Mouse (Mus musculus) CH12.LX (cell line): ENCODE measurements around the gene Bmp8b. TPM values are rescaled to one million over a fixed set of nuclear protein-coding genes. Genes with fewer than 3 reads are reported as not detected.
A peak's percentile ranks its signal among the peaks of the same experiment; 100 is the strongest.

Source experiments
- DNase-seq: peaks from one replicate; pipeline ENCODE4 v3.0.0-alpha.2; 2013; ENCODE audit errors: extremely low read depth
- H3K27ac ChIP-seq: 2 replicates; pipeline ENCODE4 v1.5.1; 2012; ENCODE audit warnings: low read depth, mild to moderate bottlenecking, control low read depth, moderate library complexity; ENCODE audit not compliant: insufficient read depth
- H3K27me3 ChIP-seq: replicated peaks from 2 replicates; pipeline ENCODE3; 2012; ENCODE audit warnings: inconsistent platforms
- H3K36me3 ChIP-seq, 2 experiments: replicated peaks in 1 of 2; 2 replicates each; pipeline versions ENCODE3 to v1.6.1; 2012; ENCODE audit warnings: inconsistent platforms in 1 of 2, low read length in 1 of 2, mild to moderate bottlenecking in 1 of 2, mixed read lengths in 1 of 2, moderate library complexity in 1 of 2; ENCODE audit not compliant: control insufficient read depth in 1 of 2, insufficient read depth in 1 of 2
- H3K4me1 ChIP-seq, 2 experiments: 2 replicates each; pipeline ENCODE4 v1.6.1; 2012; ENCODE audit warnings: inconsistent platforms in 1 of 2, moderate library complexity in 1 of 2; ENCODE audit not compliant: insufficient read depth in 2 of 2, control insufficient read depth in 1 of 2
- H3K4me2 ChIP-seq: 2 replicates; pipeline ENCODE4 v1.6.1; 2012; ENCODE audit warnings: low read depth, mild to moderate bottlenecking, control low read depth; ENCODE audit not compliant: poor library complexity, insufficient read depth, severe bottlenecking
- H3K4me3 ChIP-seq, 3 experiments: fragments of 150-350 bp in 1 of 3; sonication (generic) in 1 of 3; replicated peaks in 1 of 3; 2 replicates each; pipeline versions ENCODE3 to v1.5.1; 2011 to 2012; ENCODE audit warnings: low read depth in 2 of 3, low read length in 2 of 3, mild to moderate bottlenecking in 2 of 3, moderate library complexity in 2 of 3, control low read depth in 1 of 3, improper control_type of control experiment in 1 of 3, inconsistent platforms in 1 of 3, mixed read lengths in 1 of 3; ENCODE audit not compliant: poor library complexity in 1 of 3
- H3K79me2 ChIP-seq: replicated peaks from 2 replicates; pipeline ENCODE4 v1.6.1; 2012; ENCODE audit warnings: mild to moderate bottlenecking, moderate library complexity; ENCODE audit not compliant: control insufficient read depth, poor library complexity, insufficient read depth, severe bottlenecking; ENCODE audit errors: extremely low read depth
- H3K9ac ChIP-seq: 2 replicates; pipeline ENCODE4 v1.6.1; 2012; ENCODE audit warnings: low read depth, mild to moderate bottlenecking, control low read depth, moderate library complexity; ENCODE audit not compliant: insufficient read depth
- H3K9me3 ChIP-seq: replicated peaks from 2 replicates; pipeline ENCODE3; 2012; ENCODE audit warnings: low read length, inconsistent platforms, mixed read lengths
- CHD2 ChIP-seq: IDR thresholded peaks from 2 replicates; pipeline ENCODE4 v1.6.1; 2011; ENCODE audit warnings: low read length, improper control_type of control experiment
- ELF1 ChIP-seq: IDR thresholded peaks from 2 replicates; pipeline ENCODE4 v1.6.1; 2014; ENCODE audit warnings: low read depth, mild to moderate bottlenecking, inconsistent platforms, low read length, improper control_type of control experiment
- IRF4 ChIP-seq: IDR thresholded peaks from 2 replicates; pipeline ENCODE4 v1.6.1; 2014; ENCODE audit warnings: low read depth, mild to moderate bottlenecking, inconsistent platforms, low read length, improper control_type of control experiment
- JUN ChIP-seq: IDR thresholded peaks from 2 replicates; pipeline ENCODE4 v1.6.1; 2011; ENCODE audit warnings: low read depth, mild to moderate bottlenecking, low read length, improper control_type of control experiment, moderate library complexity; ENCODE audit not compliant: insufficient read depth
- JUND ChIP-seq: conservative IDR thresholded peaks from 2 replicates; pipeline ENCODE4 v1.6.1; 2011; ENCODE audit warnings: low read depth, low read length, improper control_type of control experiment
- MAX ChIP-seq: IDR thresholded peaks from 2 replicates; pipeline ENCODE4 v1.6.1; 2011; ENCODE audit warnings: low read length, improper control_type of control experiment
- MAZ ChIP-seq: IDR thresholded peaks from 2 replicates; pipeline ENCODE4 v1.6.1; 2012; ENCODE audit warnings: low read depth, mild to moderate bottlenecking, inconsistent platforms, low read length, improper control_type of control experiment, moderate library complexity
- MXI1 ChIP-seq: IDR thresholded peaks from 2 replicates; pipeline ENCODE4 v1.6.1; 2011; ENCODE audit warnings: mild to moderate bottlenecking, low read depth, low read length, improper control_type of control experiment
- NRF1 ChIP-seq: IDR thresholded peaks from 2 replicates; pipeline ENCODE4 v1.6.1; 2014; ENCODE audit warnings: low read depth, mild to moderate bottlenecking, inconsistent platforms, low read length, improper control_type of control experiment, moderate library complexity
- POLR2AphosphoS2 ChIP-seq: IDR thresholded peaks from 2 replicates; pipeline ENCODE4 v1.6.1; 2011; ENCODE audit warnings: low read depth, low read length, improper control_type of control experiment
- RAD21 ChIP-seq: IDR thresholded peaks from 2 replicates; pipeline ENCODE4 v1.6.1; 2011; ENCODE audit warnings: low read depth, mild to moderate bottlenecking, low read length, improper control_type of control experiment, moderate library complexity
- RCOR1 ChIP-seq: conservative IDR thresholded peaks from 2 replicates; pipeline ENCODE4 v1.6.1; 2012; ENCODE audit warnings: low read depth, mild to moderate bottlenecking, inconsistent platforms, low read length, improper control_type of control experiment
- SIN3A ChIP-seq: IDR thresholded peaks from 2 replicates; pipeline ENCODE4 v1.6.1; 2012; ENCODE audit warnings: low read length, improper control_type of control experiment, inconsistent platforms
- TBP ChIP-seq: conservative IDR thresholded peaks from 2 replicates; pipeline ENCODE4 v1.6.1; 2011; ENCODE audit warnings: low read depth, low read length, improper control_type of control experiment
- TCF12 ChIP-seq: IDR thresholded peaks from 2 replicates; pipeline ENCODE4 v1.6.1; 2014; ENCODE audit warnings: low read depth, mild to moderate bottlenecking, inconsistent platforms, low read length, improper control_type of control experiment
- UBTF ChIP-seq: IDR thresholded peaks from 2 replicates; pipeline ENCODE4 v1.6.1; 2012; ENCODE audit warnings: low read depth, mild to moderate bottlenecking, inconsistent platforms, low read length, improper control_type of control experiment, moderate library complexity
- ZKSCAN1 ChIP-seq: IDR thresholded peaks from 2 replicates; pipeline ENCODE4 v1.6.1; 2012; ENCODE audit warnings: low read depth, inconsistent platforms, low read length, improper control_type of control experiment, borderline replicate concordance
- dilution Hi-C: fragments of 300-500 bp; cut with MboI; formaldehyde crosslinking; loops from 2 replicates; pipeline ENCODE4 v1.14.3; 2020; ENCODE audit warnings: low sequenced_read_pairs; ENCODE audit not compliant: extremely low pct_unique_long_range_greater_than_20kb, extremely low pct_ligation_motif_present
- in situ Hi-C: fragments of 300-500 bp; cut with MboI; formaldehyde crosslinking; loops from 3 replicates; pipeline ENCODE4 v1.14.3; 2019; ENCODE audit warnings: low sequenced_read_pairs, low pct_ligation_motif_present, low pct_unique_long_range_greater_than_20kb, mixed read lengths
- polyA plus RNA-seq: library from polyadenylated mRNA; unstranded; fragments of >175 nt; gene quantifications from 2 replicates; pipeline ENCODE4 v1.2.1, GENCODE M21; 2012; ENCODE audit warnings: low read depth; ENCODE audit not compliant: insufficient read length
- total RNA-seq, 2 experiments: library from RNA; depleted of rRNA; stranded (reverse); fragments of 300-350 nt in 1 of 2; fragments of >200 nt in 1 of 2; gene quantifications; 2 replicates each; pipeline ENCODE4 v1.2.3; 2012 to 2014

Gene Bmp8b
- total and polyA plus RNA-seq, 3 experiments: not detected

DNA sequence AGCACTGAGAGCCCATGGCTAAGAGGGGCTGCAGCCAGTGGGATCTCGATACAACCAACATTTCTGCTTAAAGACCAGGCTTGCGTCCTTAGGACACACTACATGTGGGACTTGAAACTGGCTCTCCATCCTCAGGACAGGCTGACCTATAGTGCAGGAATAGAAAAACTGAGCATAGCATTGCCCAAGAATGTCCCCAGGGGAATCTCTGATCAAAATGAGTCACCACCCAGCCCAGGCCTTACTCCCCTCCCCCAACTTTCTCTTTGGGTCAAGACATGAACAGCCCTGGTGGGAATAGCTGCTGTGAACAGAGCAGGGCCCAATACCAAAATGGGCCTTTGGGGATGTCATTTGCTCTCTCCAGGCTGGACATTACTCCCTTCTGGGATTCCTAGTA is 1.9 kb downstream of the Bmp8b start:
- no peak overlapping the region for H3K9ac ChIP-seq
- TF ChIP-seq ZKSCAN1 (no peak), JUN (0 out of 2 replicates have a peak, but pooled peaks have one; percentile 44), ELF1 (no peak), CHD2 (0 out of 2 replicates have a peak, but pooled peaks have one; percentile 35), JUND (no peak; the same call in 1 of the 2 replicates), IRF4 (peak; percentile 62; the same call in 1 of the 2 replicates), RCOR1 (no peak), MAX (no peak)
- no peak overlapping the region for H3K4me2 ChIP-seq
- no peaks in the 10 kb centered on the region for H3K36me3 ChIP-seq
- peaks cover 6% of the 10 kb centered on the region for H3K27me3 ChIP-seq
- H3K27ac ChIP-seq: no peak overlapping the region
- H3K79me2 ChIP-seq: no peaks in the 10 kb centered on the region
- peaks cover 12% of the 10 kb centered on the region for H3K9me3 ChIP-seq
- DNase-seq: peak; percentile 19
- H3K4me1 ChIP-seq: peaks cover 11 to 12% of the 10 kb centered on the region in 2 experiments
- dilution Hi-C loops: no loop called here
- H3K4me3 ChIP-seq: no peak overlapping the region
- in situ Hi-C loops: no loop called here

DNA sequence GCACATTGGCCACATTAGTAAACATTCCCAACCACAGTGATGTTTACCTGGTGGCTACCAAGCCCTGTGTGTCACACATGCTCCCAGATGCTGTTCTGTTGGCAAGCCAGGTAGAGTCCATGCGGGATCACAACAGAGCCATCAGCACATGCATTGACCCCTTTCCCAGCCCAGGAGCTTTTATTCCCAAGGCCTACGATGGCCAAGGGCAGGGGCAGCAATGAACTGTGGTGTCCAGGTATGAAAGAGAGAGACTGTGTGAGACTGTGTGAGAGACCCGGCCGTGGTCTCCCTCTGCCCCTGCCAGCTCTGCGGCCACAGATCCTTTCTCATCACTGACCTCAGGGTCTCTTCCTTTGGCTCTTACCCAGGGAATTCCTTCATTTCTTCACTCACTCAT is 3.1 kb downstream of the Bmp8b start:
- dilution Hi-C loops: no loop called here
- Histone ChIP-seq H3K4me2 (no peak overlapping the region), H3K4me1 (peaks cover 11 to 12% of the 10 kb centered on the region in 2 experiments), H3K27ac (no peak overlapping the region), H3K9ac (no peak overlapping the region), H3K27me3 (peaks cover 4% of the 10 kb centered on the region), H3K4me3 (no peak overlapping the region), H3K9me3 (peaks cover 12% of the 10 kb centered on the region), H3K79me2 (no peaks in the 10 kb centered on the region), H3K36me3 (no peaks in the 10 kb centered on the region)
- no peak for DNase-seq
- TF ChIP-seq NRF1 (no peak), UBTF (no peak), TBP (no peak), MXI1 (no peak), SIN3A (no peak), POLR2AphosphoS2 (no peak), MAZ (no peak), RAD21 (no peak), TCF12 (no peak)
- in situ Hi-C loops: no loop called here
